Mouse (Mus musculus): ENCODE measurements at regions not wholly inside any gene's neighbourhood (a gene's known extent, or its start where the extent isn't known, plus 50 kb on each side); places are given as distances from the start of the nearest gene placed in this dataset.

DNA sequence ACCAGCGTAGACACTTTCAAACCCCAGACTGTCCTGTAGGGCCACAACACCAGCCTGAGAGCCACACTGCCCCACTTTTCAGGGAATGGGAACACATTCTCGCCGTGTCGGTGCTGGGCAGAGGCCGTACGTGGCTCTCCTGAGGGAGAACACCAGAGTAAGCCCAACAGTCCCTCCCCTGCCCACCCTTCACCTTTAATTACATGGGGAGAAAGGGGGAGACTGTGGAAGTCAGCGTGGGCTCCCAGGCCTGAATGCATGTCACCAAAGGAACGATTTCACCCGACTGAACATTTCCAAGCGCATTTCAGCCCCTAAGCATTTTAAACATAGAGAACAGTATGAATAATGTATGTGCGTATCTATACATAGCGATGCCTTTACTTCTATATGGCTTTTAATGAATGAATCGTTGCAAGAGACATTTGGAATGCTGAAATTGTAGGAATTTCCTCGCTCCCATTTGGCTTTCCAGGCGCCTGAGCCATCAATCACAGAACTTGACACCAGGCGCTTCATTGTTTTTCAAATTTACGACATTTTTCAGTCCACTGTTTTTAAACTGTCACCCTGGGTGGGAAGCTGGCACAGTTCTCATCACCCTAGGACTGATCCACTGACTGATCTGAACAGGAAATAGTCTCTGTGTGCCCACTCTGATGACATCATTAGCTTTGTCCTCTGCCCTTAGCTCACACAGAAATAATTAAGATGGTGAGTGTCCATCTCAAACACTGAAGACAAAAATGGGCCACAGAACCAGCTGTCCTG is 152.3 kb downstream of the Atp23 start:
- DNase-seq (ENCODE audit: low spot score in 2 of 2): no peak

- DNase-seq (ENCODE audit: low spot score in 2 of 2): no peak
Measured at GRCm38 (mm10) chr10:126734661-126735060, 166.5 kb downstream of the Atp23 start.

DNA sequence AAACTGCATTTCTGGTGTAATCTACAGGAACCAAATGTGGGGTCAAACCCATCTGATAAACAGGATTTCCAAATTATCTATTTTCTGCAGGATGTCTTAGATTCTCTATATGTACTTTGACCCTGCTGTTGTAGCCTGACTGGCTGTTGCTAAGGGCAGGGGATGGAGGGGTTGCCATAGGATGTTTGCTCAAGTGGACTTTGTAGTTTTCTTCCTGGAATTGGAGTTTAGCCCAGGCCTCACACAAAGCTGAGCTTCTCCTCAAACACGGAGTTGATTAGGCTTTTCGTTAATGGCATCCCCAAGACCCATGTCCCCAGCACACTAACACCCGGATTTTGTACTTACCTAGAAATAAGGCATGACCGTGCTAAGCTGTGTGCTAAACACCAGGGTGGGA is 173.3 kb downstream of the Atp23 start:
- no peak for DNase-seq (ENCODE audit: low spot score in 2 of 2)

- DNase-seq (ENCODE audit: low spot score in 2 of 2): no peak
Measured at GRCm38 (mm10) chr10:126717961-126718360, 183.2 kb downstream of the Atp23 start.

- DNase-seq (ENCODE audit: low spot score in 2 of 2): no peak
Measured at GRCm38 (mm10) chr10:126711758-126712157, 189.4 kb downstream of the Atp23 start.

GRCm38 (mm10) chr10:126709219-126709917 is 191.8 kb downstream of the Atp23 start:
- no peak for DNase-seq (ENCODE audit: low spot score in 2 of 2)

GRCm38 (mm10) chr10:126708730-126709129 is 192.4 kb downstream of the Atp23 start:
- DNase-seq (ENCODE audit: low spot score in 2 of 2): no peak

GRCm38 (mm10) chr10:126708215-126708614 is 192.9 kb downstream of the Atp23 start:
- no peak for DNase-seq (ENCODE audit: low spot score in 2 of 2)

DNA sequence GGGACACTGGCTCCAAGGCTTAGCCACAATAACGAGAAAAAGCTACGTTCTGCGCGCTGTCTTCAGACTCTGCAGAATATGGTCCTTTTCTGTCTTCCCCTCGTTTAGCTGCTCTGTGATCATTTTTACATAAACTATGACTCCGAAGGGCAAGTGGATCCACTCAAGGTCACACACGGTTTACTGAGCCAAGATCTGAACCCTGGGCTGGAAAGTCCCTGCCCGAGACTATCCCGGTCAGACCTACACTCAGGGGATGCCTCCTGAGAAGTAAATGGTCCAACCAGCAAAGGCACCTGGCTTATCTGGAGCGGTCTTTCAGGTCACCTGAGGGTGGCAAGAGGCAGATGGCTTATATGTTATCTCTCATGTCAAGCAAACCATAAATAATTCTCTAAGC is 204.1 kb downstream of the Atp23 start:
- no peak for DNase-seq (ENCODE audit: low spot score in 2 of 2)

- DNase-seq (ENCODE audit: low spot score in 2 of 2): no peak
Measured at GRCm38 (mm10) chr10:126690914-126691673, 210.1 kb downstream of the Atp23 start.

GRCm38 (mm10) chr10:126680275-126681184 is 220.6 kb downstream of the Atp23 start:
- no peak for DNase-seq (ENCODE audit: low spot score in 2 of 2)

GRCm38 (mm10) chr10:126679224-126680120 is 221.7 kb downstream of the Atp23 start:
- no peak for DNase-seq (ENCODE audit: low spot score in 2 of 2)

DNA sequence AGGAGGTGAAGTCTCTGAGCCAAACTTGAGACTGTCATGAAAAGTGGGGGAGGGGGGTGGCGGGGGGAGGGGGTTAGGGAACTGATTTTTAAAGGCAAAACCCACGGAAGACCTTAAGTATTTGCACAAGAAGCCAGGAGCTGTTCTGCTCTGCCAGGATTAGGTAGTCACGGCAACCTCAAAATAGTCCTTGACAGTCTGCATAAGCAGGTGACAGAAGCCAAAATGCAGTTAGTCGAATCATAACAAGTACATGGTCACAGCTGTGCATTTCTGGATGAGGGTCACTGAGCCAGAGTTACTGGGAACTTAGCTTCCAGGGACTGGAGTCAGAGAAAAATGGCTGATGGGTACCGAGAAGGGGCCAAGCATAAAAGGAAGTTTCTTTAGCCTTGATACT is 227.7 kb downstream of the Atp23 start:
- DNase-seq (ENCODE audit: low spot score in 2 of 2): no peak

DNA sequence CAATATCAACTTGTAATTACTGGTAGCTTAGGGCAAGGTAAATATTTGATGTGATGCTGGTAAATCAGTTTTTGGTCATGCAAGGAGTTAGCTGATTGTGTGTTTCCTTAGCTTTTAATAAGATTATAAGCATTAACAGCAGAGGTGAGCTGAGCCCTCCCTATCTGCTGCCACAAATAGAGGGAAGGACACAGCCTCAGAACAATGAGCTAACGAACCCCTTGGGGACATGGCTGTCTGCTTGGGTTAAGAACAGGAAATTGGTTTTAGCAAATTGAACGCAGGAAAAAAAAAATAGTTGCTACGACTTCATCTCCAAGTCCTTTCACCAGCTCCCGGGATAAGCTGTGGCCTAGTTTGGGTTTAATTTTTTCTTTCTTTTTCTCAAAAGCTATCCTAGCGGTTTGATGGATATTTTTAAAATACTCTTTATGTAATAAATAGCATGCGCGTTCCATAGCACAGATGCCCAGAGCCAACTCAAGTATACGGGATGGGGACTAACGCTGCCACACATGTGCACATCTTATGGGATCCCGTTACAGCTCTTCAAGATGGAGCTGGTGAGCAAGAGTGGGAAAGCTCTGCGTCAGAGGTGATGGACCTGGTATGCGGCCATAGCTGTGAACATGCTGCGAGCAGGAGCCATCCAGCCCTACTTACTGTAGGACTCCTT is 236.6 kb downstream of the Atp23 start:
- no peak for DNase-seq (ENCODE audit: low spot score in 2 of 2)

DNA sequence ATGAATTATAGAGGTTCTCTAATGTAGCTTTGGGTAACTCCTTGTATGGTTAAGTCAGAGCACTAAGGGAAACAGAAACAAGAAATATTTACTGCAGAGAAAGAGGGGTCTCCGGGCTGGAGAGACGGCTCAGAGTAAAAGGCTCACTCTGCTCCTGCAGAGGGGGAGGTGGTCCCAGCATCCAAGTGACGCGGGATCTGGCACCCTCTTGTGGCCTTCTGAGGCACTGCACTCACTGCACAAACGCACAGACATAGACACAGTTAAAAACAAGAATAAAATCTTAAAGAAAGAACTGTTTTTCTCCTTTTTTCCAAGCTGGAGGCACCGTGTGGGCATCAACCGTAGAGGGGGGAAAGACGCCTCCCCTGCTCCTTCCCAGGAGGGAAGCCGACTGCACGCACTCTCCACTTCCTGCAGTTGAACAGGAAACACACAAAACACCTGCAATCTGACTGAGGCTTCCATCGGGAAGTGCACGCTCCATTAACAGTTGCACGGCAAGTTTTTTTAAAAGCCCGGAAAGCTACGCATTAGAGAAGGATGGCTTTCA is 237.6 kb downstream of the Atp23 start:
- DNase-seq (ENCODE audit: low spot score in 2 of 2): no peak

DNA sequence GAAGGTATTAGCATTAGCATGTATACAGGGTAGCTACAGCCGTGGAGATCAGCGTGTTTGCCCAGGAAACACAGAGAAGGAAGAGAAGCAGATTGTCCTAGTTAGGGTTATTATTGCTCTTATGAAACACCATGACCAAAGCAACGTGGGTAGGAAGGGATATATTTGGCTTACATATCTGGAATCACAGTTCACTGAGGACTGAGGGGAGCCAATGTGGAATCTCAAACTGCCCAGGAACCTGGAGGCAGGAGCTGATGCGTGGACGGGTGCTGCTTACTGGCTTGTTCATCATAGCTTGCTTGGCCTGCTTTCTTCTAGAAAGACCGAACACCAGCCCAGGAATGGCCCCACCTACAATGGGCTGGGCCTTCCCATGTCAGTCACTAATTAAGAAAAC is 238.4 kb downstream of the Atp23 start:
- DNase-seq (ENCODE audit: low spot score in 2 of 2): no peak

GRCm38 (mm10) chr10:126661095-126661615 is 240.0 kb downstream of the Atp23 start:
- DNase-seq (ENCODE audit: low spot score in 2 of 2): no peak

- no peak for DNase-seq (ENCODE audit: low spot score in 2 of 2)
Measured at GRCm38 (mm10) chr10:126660024-126660423, 241.1 kb downstream of the Atp23 start.

- no peak for DNase-seq (ENCODE audit: low spot score in 2 of 2)
Measured at GRCm38 (mm10) chr10:126652693-126653092, 248.5 kb downstream of the Atp23 start.

Data from heart, adult 9 months (tissue).